Mouse (Mus musculus) embryonic facial prominence, embryonic 15.5 days (tissue): ENCODE measurements around the gene Vmn2r57. TPM values are rescaled to one million over a fixed set of nuclear protein-coding genes. Genes with fewer than 3 reads are reported as not detected.
A peak's percentile ranks its signal among the peaks of the same experiment; 100 is the strongest.
"Not testable (repeated sequence)": the region's sequence is repeated elsewhere in the genome, so short reads cannot be mapped to it uniquely, and the experiment has no call there.

Experiments
- ATAC-seq: fragments of 200-750 bp; cut with Nextera tagmentation; 2 replicates; pipeline ENCODE4 v1.8.0; 2017; ENCODE audit warnings: low read depth, moderate TSS enrichment; ENCODE audit not compliant: insufficient number of reproducible peaks, low FRiP score, low TSS enrichment
- H3K27ac ChIP-seq: fragments of 300-500 bp; sonication (generic); replicated peaks from 2 replicates; pipeline ENCODE4 v1.5.1; 2015; ENCODE audit warnings: mild to moderate bottlenecking, inconsistent platforms
- H3K27me3 ChIP-seq: fragments of 300-500 bp; sonication (generic); 2 replicates; pipeline ENCODE4 v1.6.1; 2015; ENCODE audit warnings: inconsistent platforms
- H3K36me3 ChIP-seq: fragments of 300-500 bp; sonication (generic); 2 replicates; pipeline ENCODE4 v1.6.1; 2015; ENCODE audit warnings: mild to moderate bottlenecking, inconsistent platforms
- H3K4me1 ChIP-seq: fragments of 300-500 bp; sonication (generic); 2 replicates; pipeline ENCODE4 v1.6.1; 2015; ENCODE audit warnings: inconsistent platforms
- H3K4me2 ChIP-seq: fragments of 300-500 bp; sonication (generic); replicated peaks from 2 replicates; pipeline ENCODE4 v1.6.1; 2015; ENCODE audit warnings: mild to moderate bottlenecking, inconsistent platforms
- H3K4me3 ChIP-seq: fragments of 300-500 bp; sonication (generic); replicated peaks from 2 replicates; pipeline ENCODE4 v1.5.1; 2015; ENCODE audit warnings: mild to moderate bottlenecking, inconsistent platforms
- H3K9ac ChIP-seq: fragments of 300-500 bp; sonication (generic); 2 replicates; pipeline ENCODE4 v1.6.1; 2015; ENCODE audit warnings: inconsistent platforms
- H3K9me3 ChIP-seq: fragments of 300-500 bp; sonication (generic); replicated peaks from 2 replicates; pipeline ENCODE4 v1.6.1; 2016; ENCODE audit warnings: inconsistent platforms
- WGBS: fragments of 180-500 bp; shearing (Covaris S2); methylation state at CpG from one replicate; pipeline ENCODE4 v1.1.7; 2015; 5-methylcytosine and 5-hydroxymethylcytosine counted together
- polyA plus RNA-seq: library from polyadenylated mRNA; unstranded; fragments of >200 nt; fragmentation: Nextera tagmentation; extraction: Ambion mirVana; gene quantifications from 2 replicates; pipeline ENCODE4 v1.2.1, GENCODE M21; 2015

The Vmn2r57 gene
- 0.16 and 0.20 TPM in 2 replicates for polyA plus RNA-seq

- H3K4me3 ChIP-seq, H3K9me3 ChIP-seq, H3K27ac ChIP-seq, H3K9ac ChIP-seq, H3K27me3 ChIP-seq, ATAC-seq, H3K4me1 ChIP-seq, H3K4me2 ChIP-seq, H3K36me3 ChIP-seq: not testable (repeated sequence)
- WGBS, result 59% methylated on average over 1 of the region's 1 CpGs
Observed at GRCm38 (mm10) chr7:41448596-41448995, at the start of gene Vmn2r57. Vmn2r57 (minus strand) TSS chr7:41448696.

- Histone ChIP-seq H3K9ac (no peak overlapping the region), H3K27me3 (no peaks in the 10 kb centered on the region), H3K4me1 (no peaks in the 10 kb centered on the region), H3K4me2 (no peak overlapping the region), H3K4me3 (no peak overlapping the region), H3K27ac (no peak overlapping the region), H3K36me3 (peaks cover 11% of the 10 kb centered on the region), H3K9me3 (no peaks in the 10 kb centered on the region)
- no peak for ATAC-seq
- 95% methylated on average over 2 of the region's 2 CpGs for WGBS
Observed at GRCm38 (mm10) chr7:41497871-41498270, 49.4 kb upstream of the Vmn2r57 start.

GRCm38 (mm10) chr7:41451864-41452263 lies 3.4 kb upstream of the Vmn2r57 start:
- H3K27me3 ChIP-seq, result no peaks in the 10 kb centered on the region
- no peak overlapping the region for H3K9ac ChIP-seq
- WGBS, result 15% methylated on average over 10 of the region's 10 CpGs
- H3K27ac ChIP-seq, result no peak overlapping the region
- no peak for ATAC-seq
- H3K9me3 ChIP-seq, result no peaks in the 10 kb centered on the region
- no peaks in the 10 kb centered on the region for H3K4me1 ChIP-seq
- no peak overlapping the region for H3K4me3 ChIP-seq
- H3K36me3 ChIP-seq, result no peaks in the 10 kb centered on the region
- H3K4me2 ChIP-seq, result no peak overlapping the region

GRCm38 (mm10) chr7:41394130-41394529 lies 54.4 kb downstream of the Vmn2r57 start:
- H3K9ac ChIP-seq, result no peak overlapping the region
- H3K9me3 ChIP-seq, result no peaks in the 10 kb centered on the region
- no peak overlapping the region for H3K4me2 ChIP-seq
- no peaks in the 10 kb centered on the region for H3K4me1 ChIP-seq
- WGBS, result 71% methylated on average over 4 of the region's 4 CpGs
- H3K4me3 ChIP-seq, result no peak overlapping the region
- H3K27ac ChIP-seq, result no peak overlapping the region
- no peaks in the 10 kb centered on the region for H3K27me3 ChIP-seq
- no peak for ATAC-seq
- H3K36me3 ChIP-seq, result no peaks in the 10 kb centered on the region

- H3K27ac ChIP-seq, result peak within 1 kb of the TSS; percentile 71
- H3K4me3 ChIP-seq, result peak within 1 kb of the TSS; percentile 58
- no peaks in the 10 kb centered on the region for H3K36me3 ChIP-seq
- peak; percentile 96 for ATAC-seq
- peak within 1 kb of the TSS; percentile 53 for H3K4me2 ChIP-seq
- no peaks in the 10 kb centered on the region for H3K4me1 ChIP-seq
- no peaks in the 10 kb centered on the region for H3K27me3 ChIP-seq
- no peaks in the 10 kb centered on the region for H3K9me3 ChIP-seq
- under 1% methylated on average over 25 of the region's 25 CpGs for WGBS
- H3K9ac ChIP-seq, result peak within 1 kb of the TSS; percentile 35
Observed at GRCm38 (mm10) chr7:41393048-41393971, 55.2 kb downstream of the Vmn2r57 start, which contains the start of gene AI987944. AI987944 (minus strand) TSS chr7:41393379.

Other genes starting within 250 kb of the Vmn2r57 start
- 11.2 and 13.3 TPM in 2 replicates for gene AI987944, start 55.3 kb downstream of the Vmn2r57 start, polyA plus RNA-seq
- gene Gm20449, start 50.7 kb upstream of the Vmn2r57 start, polyA plus RNA-seq, result 0.11 and 0.32 TPM in 2 replicates
- gene AW146154, start 51.2 kb upstream of the Vmn2r57 start, polyA plus RNA-seq, result 10.4 and 11.1 TPM in 2 replicates
- gene Gm6871, start 125.0 kb upstream of the Vmn2r57 start, polyA plus RNA-seq, result not detected in 2 replicates
- 10.2 and 11.2 TPM in 2 replicates for gene 2610021A01Rik, start 150.5 kb upstream of the Vmn2r57 start, polyA plus RNA-seq
- gene Zfp788, start 184.5 kb upstream of the Vmn2r57 start, polyA plus RNA-seq, result 10.4 and 10.8 TPM in 2 replicates